ENCODE assay signal across 8 mouse cellular contexts in the genomic region with DNA sequence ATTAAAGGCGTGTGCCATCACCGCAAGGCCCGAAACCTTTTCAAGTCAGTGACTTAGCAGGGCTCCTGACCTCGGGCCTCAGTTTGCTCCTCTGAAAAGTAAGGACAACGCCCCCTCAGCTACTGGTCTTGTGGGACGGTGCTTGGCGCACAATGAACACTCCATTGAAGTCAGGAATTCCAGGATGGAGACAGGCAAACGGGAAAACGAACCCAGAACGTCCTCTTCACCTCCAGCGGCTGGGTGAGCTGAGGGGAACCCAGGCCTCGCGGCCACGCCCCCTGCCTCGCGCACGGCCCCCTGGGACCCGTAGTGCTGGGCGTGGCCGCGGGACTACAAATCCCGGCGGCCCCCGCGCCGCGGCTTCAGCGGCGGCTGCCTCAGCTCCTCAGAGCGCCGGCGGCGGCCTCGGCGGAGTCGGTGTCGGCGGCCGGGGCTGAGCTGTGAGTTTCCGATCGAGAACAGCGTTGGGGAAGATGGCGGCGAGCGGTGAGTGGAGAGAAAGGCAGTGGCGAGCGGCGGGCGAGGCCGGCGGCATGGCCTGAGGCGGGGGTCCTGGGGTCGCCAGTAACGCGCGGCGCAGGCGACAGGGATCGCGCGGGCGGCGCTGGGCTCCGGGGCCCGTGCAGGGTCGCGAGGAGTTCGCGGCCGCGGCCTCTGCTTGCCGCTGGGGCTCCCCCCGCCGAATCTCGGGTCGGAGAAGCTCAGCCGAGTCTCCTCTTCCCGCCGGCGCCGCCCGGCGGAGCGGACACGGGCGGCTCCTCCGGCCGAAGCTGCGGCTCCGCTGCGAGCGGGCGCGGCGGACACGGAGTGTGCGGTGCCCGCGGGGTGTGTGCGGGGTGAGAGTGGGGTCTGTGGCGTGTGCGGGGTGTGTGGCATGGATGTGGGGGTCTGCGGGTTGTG. TPM values are rescaled to one million over a fixed set of nuclear protein-coding genes. Genes with fewer than 3 reads are reported as not detected.
DNase-seq lines count a peak whose midpoint lies in the region; ATAC-seq lines count a peak whose summit lies in the region.

A gene (plus strand): TSS at position 367 of the 903 bp plus-strand sequence.

- peak; percentile 99 for DNase-seq in ZHBTc4 (ENCODE audit: low read depth, low spot score)
- DNase-seq in gastrocnemius, adult 8-10 months (ENCODE audit: low spot score in 2 of 2) = peak; percentile 84 to 91
- DNase-seq in hindlimb bud, embryonic 11.5 days (ENCODE audit: extremely low spot score, low read depth, low spot score) = peak; percentile 58
- DNase-seq in left cerebral cortex, adult 8-10 months (ENCODE audit: low spot score in 2 of 2) = peak; percentile 82 to 90
- peak; percentile 95 to 96 for DNase-seq in right cerebral cortex, postnatal 10 days (ENCODE audit: low spot score in 2 of 2)
- DNase-seq in urinary bladder, postnatal 25 days (ENCODE audit: low spot score) = peak; percentile 91

- peaks cover 79% of the 10 kb centered on the region for H3K4me1 ChIP-seq in megakaryocyte, embryonic 14.5 days

- ATAC-seq in common myeloid progenitor, adult 5-6 weeks (replicated peaks; ENCODE audit: low read depth, poor library complexity, severe bottlenecking) = peak; percentile 93

- peak within 1 kb of the TSS; percentile 100 for H3K4me3 ChIP-seq in megakaryocyte, embryonic 14.5 days (replicated peaks)

- peaks cover 30% of the 10 kb centered on the region for H3K36me3 ChIP-seq in megakaryocyte, embryonic 14.5 days (replicated peaks; ENCODE audit: low read length)

- H3K9me3 ChIP-seq in megakaryocyte, embryonic 14.5 days = no peaks in the 10 kb centered on the region

- no peaks in the 10 kb centered on the region for H3K27me3 ChIP-seq in megakaryocyte, embryonic 14.5 days (replicated peaks)

RNA-seq across cellular contexts. Expression of the gene that starts here (rescaled TPM):
- 26.7 and 39.7 TPM in 2 replicates for total RNA-seq in common myeloid progenitor, adult 5-6 weeks (2017)
- 10 to 100 TPM; 12.1 to 18.8 (median 16.0) TPM for total RNA-seq in gastrocnemius, adult 8-10 months (2022)
- 10 to 100 TPM; 33.3 to 35.9 (median 34.5) TPM for total RNA-seq in left cerebral cortex, adult 8-10 months (2022)
- 22.7 and 35.4 TPM in 2 replicates for polyA plus RNA-seq in megakaryocyte, embryonic 14.5 days (2012; ENCODE audit: insufficient read depth, low replicate concordance)

Comparison
In these comparisons a context has a peak if more than half of its experiments do, and no peak if none do; other contexts are left out.
1. Peak in every context shown above with its lines: DNase-seq, ATAC-seq and H3K4me3 ChIP-seq.